Mouse (Mus musculus) urinary bladder, postnatal 14 days (tissue): ENCODE results near the gene Tagap1.
"Not testable (repeated sequence)": the region's sequence is repeated elsewhere in the genome, so short reads cannot be mapped to it uniquely, and the experiment has no call there.

Experiments used
- DNase-seq: peaks from one replicate; pipeline ENCODE4 v3.0.0; 2021; ENCODE audit warnings: low spot score

Tagap1 gene

DNA sequence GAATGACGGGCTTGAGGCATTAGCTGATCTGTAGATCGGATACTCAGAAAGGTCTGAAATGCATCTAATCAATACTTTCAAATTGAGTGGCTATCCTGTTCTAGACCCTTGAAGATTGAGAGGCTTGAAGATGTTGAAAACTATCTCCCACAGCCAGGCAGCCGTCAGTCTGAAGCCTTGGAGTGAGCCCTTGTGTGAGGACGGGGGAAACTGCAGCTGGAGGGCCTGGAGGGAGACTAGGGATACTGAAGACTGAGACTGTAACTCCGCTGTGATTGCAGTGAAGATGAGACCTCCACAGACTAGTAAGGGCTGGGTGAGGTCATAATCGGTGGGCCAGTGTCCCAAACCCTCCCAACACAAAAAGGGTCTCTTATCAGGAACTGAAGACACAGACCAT is 1.4 kb upstream of the Tagap1 start:
- not testable (repeated sequence) for DNase-seq

GRCm38 (mm10) chr17:6961181-6962000 is 435 bp upstream of the Tagap1 start:
- not testable (repeated sequence) for DNase-seq

DNA sequence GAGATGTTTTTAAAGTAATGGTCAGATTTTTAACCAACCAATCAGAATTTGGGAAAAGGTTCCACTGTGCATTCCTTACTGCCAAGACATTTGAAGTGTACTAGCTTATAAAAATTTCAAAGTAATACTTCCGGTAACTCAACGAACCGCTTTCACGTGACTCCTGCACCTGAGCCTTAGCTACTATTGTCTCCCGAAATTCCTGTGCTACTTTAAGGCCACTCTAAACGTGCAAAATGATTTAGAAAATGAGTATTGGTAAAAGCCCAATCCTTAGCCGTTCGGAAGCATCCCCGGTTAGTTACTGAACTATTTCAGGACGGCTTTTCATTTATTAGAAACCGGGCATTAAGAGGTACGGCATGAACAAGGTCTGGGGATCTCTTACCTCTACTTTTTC is 607 bp downstream of the Tagap1 start:
- not testable (repeated sequence) for DNase-seq

DNA sequence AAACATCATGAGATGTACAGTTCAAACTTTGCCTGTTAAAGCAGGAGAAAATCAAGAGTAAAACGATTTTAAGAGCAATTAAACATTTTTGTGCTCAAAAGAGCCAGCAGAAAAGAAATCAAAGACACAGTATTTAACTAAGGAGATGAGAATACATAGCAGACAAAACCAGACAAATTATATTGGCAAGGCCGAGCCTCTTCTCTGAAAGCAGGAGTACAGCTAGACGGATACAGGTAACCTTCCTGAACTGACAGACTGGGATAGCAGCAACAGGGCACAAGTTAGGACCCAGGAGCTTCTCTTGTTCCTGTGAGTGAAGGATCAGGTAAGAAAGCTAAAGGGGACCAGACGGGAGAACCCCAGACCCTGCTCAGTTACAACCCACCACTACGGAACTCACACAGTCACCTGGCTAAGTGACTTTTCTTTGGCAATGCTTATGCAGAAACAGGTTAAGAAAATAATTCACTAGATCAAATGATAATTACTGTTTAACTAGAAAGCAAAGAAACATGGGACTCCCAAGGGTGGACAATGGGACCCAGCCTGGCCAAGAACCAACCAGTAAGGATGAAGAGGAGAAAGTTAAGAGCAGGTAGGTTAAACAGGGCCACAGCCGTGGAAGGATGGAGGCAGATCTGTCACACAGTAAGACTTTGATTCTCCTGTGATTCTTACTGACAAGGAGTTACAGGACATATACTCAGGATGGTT is 1.3 kb downstream of the Tagap1 start:
- not testable (repeated sequence) for DNase-seq

GRCm38 (mm10) chr17:6958881-6959280 is 2.1 kb downstream of the Tagap1 start:
- DNase-seq = not testable (repeated sequence)

- not testable (repeated sequence) for DNase-seq
Measured at GRCm38 (mm10) chr17:6948769-6949228, 12.2 kb downstream of the Tagap1 start.

- DNase-seq = peak; percentile 87
Measured at GRCm38 (mm10) chr17:6947984-6948768, 12.8 kb downstream of the Tagap1 start, which contains the start of gene Rsph3b. TSS of gene Rsph3b (minus strand) at chr17:6948682.

- DNase-seq = not testable (repeated sequence)
Measured at GRCm38 (mm10) chr17:6947637-6947983, 13.3 kb downstream of the Tagap1 start.

- not testable (repeated sequence) for DNase-seq
Measured at GRCm38 (mm10) chr17:6942560-6942959, 18.4 kb downstream of the Tagap1 start.

- not testable (repeated sequence) for DNase-seq
Measured at GRCm38 (mm10) chr17:6931625-6932024, 29.3 kb downstream of the Tagap1 start.

- DNase-seq = not testable (repeated sequence)
Measured at GRCm38 (mm10) chr17:6920351-6920894, 40.5 kb downstream of the Tagap1 start.

- DNase-seq = not testable (repeated sequence)
Measured at GRCm38 (mm10) chr17:6919388-6919787, 41.6 kb downstream of the Tagap1 start.

DNA sequence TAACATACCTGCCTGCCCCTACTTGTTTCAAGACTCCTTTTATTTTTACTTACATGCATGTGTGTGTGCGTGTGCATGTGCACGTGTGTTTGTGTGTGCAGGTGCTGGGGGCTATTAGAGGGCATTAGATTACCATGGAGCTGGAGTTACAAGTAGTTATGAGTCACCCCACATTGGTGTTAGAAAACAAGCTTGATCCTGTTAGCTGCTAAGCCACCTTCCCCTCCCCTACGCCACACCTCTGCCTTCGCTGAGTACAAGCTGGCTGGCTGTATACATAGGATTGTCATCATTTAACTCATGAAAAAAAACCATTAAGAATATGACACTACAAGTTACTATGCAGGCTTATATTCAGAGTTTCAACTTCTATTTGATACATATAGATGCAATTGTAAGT is 45.7 kb downstream of the Tagap1 start:
- DNase-seq = not testable (repeated sequence)

DNA sequence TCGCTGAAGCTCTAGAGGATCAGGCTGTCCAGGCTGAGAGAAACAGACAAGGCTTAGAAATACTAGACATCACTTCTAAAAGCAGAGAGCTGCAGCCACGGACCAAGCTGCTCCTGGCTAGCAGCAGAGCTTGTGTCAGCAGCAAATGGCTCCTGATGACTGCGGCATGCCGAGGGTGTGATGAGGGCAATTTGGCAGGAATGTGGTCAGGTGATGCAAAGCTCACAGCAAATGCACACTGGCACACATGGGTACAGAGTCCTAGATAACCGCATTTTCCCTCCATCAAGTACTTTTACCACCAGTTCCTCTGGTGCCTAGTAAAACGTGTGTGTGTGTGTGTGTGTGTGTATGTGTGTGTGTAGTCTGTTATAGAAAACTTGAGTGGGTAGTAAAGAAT is 46.9 kb downstream of the Tagap1 start:
- DNase-seq = not testable (repeated sequence)
